Mouse (Mus musculus): ENCODE measurements around the gene Rpl13a. TPM values are rescaled to one million over a fixed set of nuclear protein-coding genes. Genes with fewer than 3 reads are reported as not detected.
A peak's percentile ranks its signal among the peaks of the same experiment; 100 is the strongest.

The Rpl13a gene
- polyA plus RNA-seq (2021; fragmentation: Nextera tagmentation): 1,601 and 1,782 TPM in 2 replicates
- long read RNA-seq, experiment 1, transcript Rpl13a-213 (4 exons, 464 nt): minor isoform, 9 of 982 reads
- long read RNA-seq, experiment 1, transcript Rpl13a-201 (8 exons, 1,047 nt): major isoform, 911 of 982 reads
- long read RNA-seq, experiment 1, transcript Rpl13a-216 (8 exons, 658 nt): minor isoform, 7 of 982 reads
- long read RNA-seq, experiment 1, transcript Rpl13a-203 (8 exons, 734 nt): minor isoform, 20 of 982 reads
- long read RNA-seq, experiment 1, partial matches to known transcripts: 28 of 982 reads
- long read RNA-seq, experiment 1, other reads (novel, unspliced or antisense): 4 of 982 reads
- long read RNA-seq, experiment 2, transcript Rpl13a-201 (8 exons, 1,047 nt): major isoform, 78 of 99 reads
- long read RNA-seq, experiment 2, transcript Rpl13a-203 (8 exons, 734 nt): minor isoform, 18 of 99 reads
- long read RNA-seq, experiment 2, partial matches to known transcripts: 1 of 99 reads
- long read RNA-seq, experiment 2, other reads (novel, unspliced or antisense): 2 of 99 reads

DNA sequence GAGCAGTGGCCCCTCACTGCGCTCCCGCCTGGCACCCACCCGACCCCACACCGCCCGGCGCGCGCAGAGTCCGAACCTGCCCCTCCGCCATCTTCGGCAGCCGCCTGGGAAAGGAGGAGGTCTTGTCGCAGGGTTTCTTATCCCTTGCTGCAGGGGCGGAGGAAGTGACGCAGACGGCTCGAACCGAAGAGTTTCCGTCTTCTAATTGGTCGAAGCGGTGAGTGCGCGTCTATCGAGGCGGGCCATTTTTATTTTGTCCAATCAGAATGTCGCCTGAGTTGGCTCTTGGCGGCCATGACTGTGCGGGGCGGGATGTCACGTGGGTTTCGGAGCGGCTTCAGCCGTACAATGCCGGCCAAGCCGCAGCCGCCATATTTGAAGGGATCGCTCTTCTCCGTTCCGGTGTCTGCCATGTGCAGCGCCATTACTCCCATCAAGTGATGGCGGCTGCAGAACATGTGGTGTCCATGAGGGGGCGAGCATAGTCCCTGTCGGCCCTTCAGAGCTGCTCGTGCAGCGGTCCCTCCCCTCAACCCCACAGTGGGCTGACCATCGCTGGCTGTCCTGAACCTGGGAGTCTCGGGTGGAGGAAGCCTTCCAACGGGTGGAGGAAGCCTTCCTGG, at the start of gene Rpl13a:
Gene Rpl13a (minus strand): TSS at position 138 of the 623 bp plus-strand sequence.

GRCm38 (mm10) chr7:45163735-45164490, 35.4 kb upstream of the Rpl13a start, which contains the start of gene Slc17a7:
Gene Slc17a7, plus strand, starts transcription at chr7:45163949.

GRCm38 (mm10) chr7:45154096-45154992, 25.8 kb upstream of the Rpl13a start, which contains the start of the genes Pih1d1 and Aldh16a1:
Gene Pih1d1, plus strand, starts transcription at chr7:45154303.
Gene Aldh16a1, minus strand, starts transcription at chr7:45154584.

DNA sequence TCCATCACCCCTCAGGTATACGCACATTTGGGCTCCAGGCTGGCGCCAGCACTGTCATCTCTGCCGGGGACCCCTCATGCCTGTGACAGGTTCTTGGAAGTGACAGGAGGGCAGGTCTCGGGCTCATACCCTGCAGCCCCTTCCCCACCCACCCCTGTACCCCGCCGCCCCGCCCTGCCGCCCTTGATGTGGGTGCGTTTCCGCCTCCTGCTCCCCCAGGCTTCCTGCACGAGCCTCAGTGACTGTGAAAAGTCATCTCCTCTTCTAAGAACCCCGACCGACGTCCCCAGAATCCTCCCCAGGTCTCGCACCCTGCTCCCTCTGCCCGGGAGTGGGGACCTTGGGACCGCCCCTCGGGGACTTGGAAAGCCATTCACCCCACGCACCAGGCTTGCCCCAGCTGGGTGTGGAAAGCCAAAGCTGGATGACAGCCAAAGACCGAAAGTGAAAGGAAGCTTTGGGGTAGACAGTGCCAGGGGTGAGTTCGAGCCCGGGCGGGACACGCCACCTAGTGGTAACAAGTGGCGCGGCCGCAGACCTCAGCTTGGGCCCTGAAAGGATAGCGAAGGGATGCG, 7.5 kb upstream of the Rpl13a start, which contains the start of the genes Gm45713 and Flt3l:
Gene Gm45713 (minus strand): TSS at position 239 of the 575 bp plus-strand sequence.
Gene Flt3l (minus strand): TSS at position 440 of the 575 bp plus-strand sequence.

DNA sequence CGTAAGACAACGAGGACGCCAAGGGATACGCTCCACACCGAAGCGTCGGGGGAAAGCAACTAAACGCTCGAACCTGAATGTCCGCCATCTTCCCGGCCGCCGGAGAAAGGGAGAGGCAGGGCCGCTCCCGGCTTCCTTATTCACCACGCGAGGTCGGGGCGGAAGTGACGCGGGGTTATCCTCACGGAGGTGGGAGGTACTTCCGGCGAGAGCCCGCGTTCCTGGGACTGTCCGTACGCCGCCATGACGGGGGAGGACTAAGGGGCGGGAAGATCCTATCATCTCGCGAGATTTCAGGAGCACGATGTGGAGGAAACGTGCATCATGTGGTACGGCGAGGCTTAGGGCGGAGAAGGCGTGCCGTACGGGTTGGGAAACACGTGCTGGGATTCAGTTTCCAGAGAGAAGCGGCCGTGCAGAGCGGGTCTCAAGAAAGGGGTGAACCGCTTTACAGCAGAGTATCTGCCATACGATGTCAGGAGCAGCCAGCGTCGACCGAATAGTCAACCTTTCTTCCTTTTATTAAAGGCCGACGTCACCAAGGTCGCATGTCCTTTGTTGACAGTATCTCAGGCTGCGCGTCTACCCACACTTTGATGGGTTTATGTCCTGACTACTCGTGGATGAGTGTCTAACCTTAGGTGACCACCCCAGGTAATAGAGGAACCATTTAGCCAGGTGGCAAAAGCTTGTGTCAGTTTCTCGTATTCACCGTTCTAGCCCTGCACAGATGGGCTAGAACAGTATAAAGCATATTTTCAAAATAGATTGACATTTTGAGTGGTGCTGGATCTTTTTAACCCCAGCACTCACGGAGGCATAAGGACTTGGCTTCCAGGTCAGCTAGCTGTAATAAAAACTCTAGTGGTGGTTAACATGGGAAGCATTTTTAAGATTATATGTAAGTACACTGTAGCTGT, 4.1 kb downstream of the Rpl13a start, which contains the start of gene Rps11:
Gene Rps11 (minus strand): TSS at position 216 of the 920 bp plus-strand sequence.

GRCm38 (mm10) chr7:45103652-45104180, 24.8 kb downstream of the Rpl13a start, which contains the start of gene Fcgrt:
Gene Fcgrt, minus strand, starts transcription at chr7:45103851.

DNA sequence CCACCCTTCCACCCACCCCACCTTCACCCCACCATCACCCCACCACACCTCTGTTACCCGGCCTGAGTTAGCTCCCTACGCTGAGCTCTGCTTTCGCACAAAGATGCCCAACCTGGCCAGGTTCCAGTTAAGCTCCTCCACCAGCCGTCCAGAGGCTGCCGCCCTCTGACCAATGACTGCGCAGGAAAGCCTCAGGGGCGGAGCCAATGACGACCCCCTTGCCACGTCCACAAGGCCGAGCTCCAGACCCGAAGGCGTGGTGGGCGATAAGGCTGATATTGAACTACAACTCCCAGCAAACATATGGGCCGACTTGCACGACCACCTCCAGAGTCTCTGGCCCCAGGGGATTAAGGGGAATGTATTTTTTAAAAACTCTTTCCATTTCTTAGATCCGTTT, 36.5 kb downstream of the Rpl13a start, which contains the start of gene Rcn3:
Gene Rcn3 (minus strand): TSS at position 174 of the 400 bp plus-strand sequence.

Small RNA genes lying within 50 kb of the gene (microRNA-seq; reads per million reads assigned to microRNA genes)
- gene Mir150 (2,110 reads per million, percentile 88 among the genes with 10 or more reads in this experiment), gene Mir5121 (9.2 reads per million, percentile 30 among the genes with 10 or more reads in this experiment), gene Mir7055 (6.0 reads per million, percentile 22 among the genes with 10 or more reads in this experiment)

Other genes starting within 250 kb of the Rpl13a start
- 143 and 184 TPM in 2 replicates for gene Med25, start 236.0 kb downstream of the Rpl13a start, polyA plus RNA-seq (2021; fragmentation: Nextera tagmentation)
- 12.1 TPM in 2 replicates for gene Fuz, start 232.7 kb downstream of the Rpl13a start, polyA plus RNA-seq (2021; fragmentation: Nextera tagmentation)
- 34.8 and 42.1 TPM in 2 replicates for gene Ap2a1, start 199.3 kb downstream of the Rpl13a start, polyA plus RNA-seq (2021; fragmentation: Nextera tagmentation)
- gene Tsks, start 185.6 kb downstream of the Rpl13a start, polyA plus RNA-seq (2021; fragmentation: Nextera tagmentation): 0.28 and 0.35 TPM in 2 replicates
- gene Cpt1c, start 153.9 kb downstream of the Rpl13a start, polyA plus RNA-seq (2021; fragmentation: Nextera tagmentation): 86.2 and 86.7 TPM in 2 replicates
- gene Prmt1, start 142.2 kb downstream of the Rpl13a start, polyA plus RNA-seq (2021; fragmentation: Nextera tagmentation): 6.7 and 7.4 TPM in 2 replicates
- gene Irf3, start 131.1 kb downstream of the Rpl13a start, polyA plus RNA-seq (2021; fragmentation: Nextera tagmentation): 10.7 and 12.0 TPM in 2 replicates
- 1.6 and 2.6 TPM in 2 replicates for gene Bcl2l12, start 130.0 kb downstream of the Rpl13a start, polyA plus RNA-seq (2021; fragmentation: Nextera tagmentation)
- gene Scaf1, start 112.4 kb downstream of the Rpl13a start, polyA plus RNA-seq (2021; fragmentation: Nextera tagmentation): 63.8 and 108 TPM in 2 replicates
- 3.8 and 4.0 TPM in 2 replicates for gene Rras, start 110.8 kb downstream of the Rpl13a start, polyA plus RNA-seq (2021; fragmentation: Nextera tagmentation)
- 4.7 and 5.4 TPM in 2 replicates for gene Prr12, start 75.9 kb downstream of the Rpl13a start, polyA plus RNA-seq (2021; fragmentation: Nextera tagmentation)
- gene Nosip, start 66.3 kb downstream of the Rpl13a start, polyA plus RNA-seq (2021; fragmentation: Nextera tagmentation): 36.0 and 41.3 TPM in 2 replicates
- 9.2 and 10.8 TPM in 2 replicates for gene Prrg2, start 66.1 kb downstream of the Rpl13a start, polyA plus RNA-seq (2021; fragmentation: Nextera tagmentation)
- gene Rcn3, start 36.5 kb downstream of the Rpl13a start, polyA plus RNA-seq (2021; fragmentation: Nextera tagmentation): 26.1 and 29.3 TPM in 2 replicates
- gene Fcgrt, start 24.9 kb downstream of the Rpl13a start, polyA plus RNA-seq (2021; fragmentation: Nextera tagmentation): 28.3 and 34.8 TPM in 2 replicates
- gene Rps11, start 4.3 kb downstream of the Rpl13a start, polyA plus RNA-seq (2021; fragmentation: Nextera tagmentation): 1,326 and 1,360 TPM in 2 replicates
- gene Gm45713, start 7.5 kb upstream of the Rpl13a start, polyA plus RNA-seq (2021; fragmentation: Nextera tagmentation): not detected in 2 replicates
- gene Flt3l, start 7.7 kb upstream of the Rpl13a start, polyA plus RNA-seq (2021; fragmentation: Nextera tagmentation): 0.68 and 1.4 TPM in 2 replicates
- 40.3 and 47.7 TPM in 2 replicates for gene Pih1d1, start 25.5 kb upstream of the Rpl13a start, polyA plus RNA-seq (2021; fragmentation: Nextera tagmentation)
- 4.6 and 5.2 TPM in 2 replicates for gene Aldh16a1, start 25.8 kb upstream of the Rpl13a start, polyA plus RNA-seq (2021; fragmentation: Nextera tagmentation)
- 52.3 and 68.3 TPM in 2 replicates for gene Slc17a7, start 35.2 kb upstream of the Rpl13a start, polyA plus RNA-seq (2021; fragmentation: Nextera tagmentation)
- gene Gfy, start 50.8 kb upstream of the Rpl13a start, polyA plus RNA-seq (2021; fragmentation: Nextera tagmentation): not detected in 2 replicates
- gene Pth2, start 52.2 kb upstream of the Rpl13a start, polyA plus RNA-seq (2021; fragmentation: Nextera tagmentation): not detected in 2 replicates
- 1.2 and 1.4 TPM in 2 replicates for gene Ccdc155, start 76.1 kb upstream of the Rpl13a start, polyA plus RNA-seq (2021; fragmentation: Nextera tagmentation)
- 5.1 and 7.3 TPM in 2 replicates for gene Dkkl1, start 83.4 kb upstream of the Rpl13a start, polyA plus RNA-seq (2021; fragmentation: Nextera tagmentation)
- gene Tead2, start 87.0 kb upstream of the Rpl13a start, polyA plus RNA-seq (2021; fragmentation: Nextera tagmentation): 0.51 and 0.59 TPM in 2 replicates
- 11.8 and 14.4 TPM in 2 replicates for gene Cd37, start 110.4 kb upstream of the Rpl13a start, polyA plus RNA-seq (2021; fragmentation: Nextera tagmentation)
- gene Slc6a16, start 112.3 kb upstream of the Rpl13a start, polyA plus RNA-seq (2021; fragmentation: Nextera tagmentation): 1.1 and 1.2 TPM in 2 replicates
- gene Slc6a21, start 148.8 kb upstream of the Rpl13a start, polyA plus RNA-seq (2021; fragmentation: Nextera tagmentation): not detected in 2 replicates
- gene Trpm4, start 205.0 kb upstream of the Rpl13a start, polyA plus RNA-seq (2021; fragmentation: Nextera tagmentation): 10.1 and 12.4 TPM in 2 replicates
- gene Hrc, start 206.5 kb upstream of the Rpl13a start, polyA plus RNA-seq (2021; fragmentation: Nextera tagmentation): not detected in 2 replicates
- 8.7 and 11.6 TPM in 2 replicates for gene Ppfia3, start 238.3 kb upstream of the Rpl13a start, polyA plus RNA-seq (2021; fragmentation: Nextera tagmentation)
- 214 and 221 TPM in 2 replicates for gene Lin7b, start 241.8 kb upstream of the Rpl13a start, polyA plus RNA-seq (2021; fragmentation: Nextera tagmentation)